Mouse (Mus musculus) heart, postnatal 4 days (tissue): ENCODE results near the gene Rab3a. TPM values are rescaled to one million over a fixed set of nuclear protein-coding genes. Genes with fewer than 3 reads are reported as not detected.

ENCODE experiments used
- DNase-seq: peaks from one replicate; pipeline ENCODE4 v3.0.0; 2021
- total RNA-seq, 2 experiments: library from RNA; stranded (reverse); gene quantifications; 2 replicates each; pipeline ENCODE4 v1.2.3; 2021

The Rab3a gene
- total RNA-seq, 2 experiments from 2014 or later, result 27.3 to 28.7 TPM

DNA sequence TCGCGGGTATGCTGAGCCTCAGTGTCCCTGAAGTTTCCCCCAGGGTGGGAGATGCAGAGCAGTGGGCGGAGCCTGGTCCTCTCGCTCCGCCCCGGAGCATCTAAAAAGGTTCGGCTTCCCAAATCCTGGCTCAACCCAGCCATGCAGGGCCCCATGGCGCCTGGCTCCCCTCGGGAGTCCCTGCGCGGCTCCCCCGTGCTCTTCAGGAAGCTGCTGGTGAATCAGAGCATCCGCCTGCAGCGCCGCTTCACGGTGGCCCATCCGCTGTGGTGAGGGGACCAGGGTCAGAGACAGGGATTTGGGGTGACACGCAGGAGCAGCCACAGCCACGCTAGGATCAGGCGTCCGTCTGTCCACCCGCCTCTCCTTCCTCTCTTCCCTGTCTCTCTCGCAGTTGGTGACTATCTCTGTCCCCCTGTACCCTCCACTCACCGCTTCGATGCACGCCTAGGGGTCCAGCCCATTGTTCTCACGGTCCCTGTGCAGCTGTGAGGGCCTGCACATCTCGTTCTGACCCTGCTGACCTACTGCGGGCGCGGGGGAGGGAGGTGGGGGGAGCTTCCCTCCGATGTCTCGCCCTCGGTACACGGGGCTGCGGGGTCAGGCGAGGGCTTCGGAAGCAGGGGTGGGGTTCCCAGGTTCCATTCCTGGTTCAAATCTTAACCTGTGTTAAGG lies 11.4 kb upstream of the Rab3a start:
- DNase-seq, result peak; percentile 43

- DNase-seq, result peak; percentile 62
These were observed 10.6 kb upstream of the Rab3a start for GRCm38 (mm10) chr8:70743656-70744590.

DNA sequence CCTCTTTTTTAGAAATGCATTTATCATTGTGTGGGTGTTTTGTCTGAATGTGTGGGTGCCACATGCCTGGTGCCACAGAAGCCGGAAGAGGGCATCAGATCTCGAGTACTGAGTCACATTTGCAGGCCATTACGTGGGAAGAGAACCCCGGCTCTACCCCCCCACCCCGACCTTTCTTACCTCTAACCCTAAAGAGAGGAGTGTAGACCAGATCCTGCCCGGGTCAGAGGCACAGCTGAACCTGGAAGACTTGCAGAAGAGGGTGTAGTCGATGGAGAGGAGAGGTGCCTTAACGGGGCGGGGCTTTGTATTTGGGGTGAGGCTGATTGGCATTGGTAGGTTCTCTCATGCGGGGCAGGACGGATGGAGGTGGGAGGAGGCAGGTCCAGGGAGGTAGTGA lies 9.7 kb upstream of the Rab3a start:
- no peak for DNase-seq

DNA sequence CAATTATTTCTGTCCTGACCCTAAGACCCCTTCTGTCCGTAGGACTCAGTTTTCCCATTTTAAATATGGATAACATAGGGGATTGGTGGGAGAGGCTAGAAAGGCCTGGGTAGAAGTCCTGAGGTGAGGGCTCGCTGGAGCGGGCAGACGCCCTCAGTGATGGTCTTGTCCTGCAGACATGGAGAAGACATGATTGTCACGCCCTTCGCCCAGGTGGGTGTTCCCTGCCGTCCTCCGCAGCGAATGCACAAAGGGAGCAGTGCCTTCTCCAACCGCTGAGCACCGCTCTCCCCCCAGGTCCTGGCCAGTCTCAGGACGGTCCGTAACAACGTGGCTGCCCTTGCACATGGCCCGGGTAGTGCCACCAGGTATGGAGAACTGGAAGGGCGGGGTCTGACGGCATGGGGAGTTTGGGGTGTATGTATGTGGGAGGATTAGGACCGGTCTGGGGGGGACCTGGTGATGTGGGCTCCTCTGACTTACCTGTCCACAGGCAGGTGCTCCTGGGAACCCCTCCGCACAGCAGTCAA lies 8.7 kb upstream of the Rab3a start:
- DNase-seq, result no peak

- no peak for DNase-seq
These were observed 7.8 kb upstream of the Rab3a start for GRCm38 (mm10) chr8:70746676-70747075.

DNA sequence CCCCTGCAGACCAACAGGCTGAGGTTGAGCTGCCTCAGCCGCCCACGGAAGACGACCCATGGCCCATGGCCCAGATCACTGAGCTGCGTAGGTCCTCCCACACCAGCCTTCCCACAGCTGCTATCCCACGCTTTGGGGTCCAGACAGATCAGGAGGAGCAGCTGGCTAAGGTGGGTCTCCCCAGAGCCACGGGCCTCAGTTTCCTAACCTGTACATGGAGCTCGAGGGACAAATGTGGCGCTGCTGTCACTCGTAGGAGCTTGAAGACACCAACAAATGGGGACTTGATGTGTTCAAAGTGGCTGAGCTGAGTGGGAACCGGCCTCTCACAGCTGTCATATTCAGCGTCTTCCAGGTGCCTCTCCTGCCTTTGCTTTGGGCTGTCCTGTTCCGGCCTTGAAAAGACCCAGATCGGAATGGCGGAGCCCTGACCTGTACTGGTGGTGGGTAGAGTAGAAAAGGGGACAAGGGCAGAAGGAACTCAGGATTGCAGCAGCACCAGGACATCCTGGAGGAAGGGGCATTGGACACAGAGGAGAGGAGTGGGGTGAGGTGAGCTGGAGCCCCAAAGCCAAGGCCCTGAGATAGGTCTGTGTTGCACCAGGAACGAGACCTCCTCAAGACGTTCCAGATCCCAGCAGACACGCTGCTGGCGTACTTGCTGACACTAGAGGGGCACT lies 7.1 kb upstream of the Rab3a start:
- no peak for DNase-seq

GRCm38 (mm10) chr8:70748246-70749096 lies 6.0 kb upstream of the Rab3a start:
- no peak for DNase-seq

GRCm38 (mm10) chr8:70749097-70749674 lies 5.3 kb upstream of the Rab3a start:
- DNase-seq, result peak; percentile 9

DNA sequence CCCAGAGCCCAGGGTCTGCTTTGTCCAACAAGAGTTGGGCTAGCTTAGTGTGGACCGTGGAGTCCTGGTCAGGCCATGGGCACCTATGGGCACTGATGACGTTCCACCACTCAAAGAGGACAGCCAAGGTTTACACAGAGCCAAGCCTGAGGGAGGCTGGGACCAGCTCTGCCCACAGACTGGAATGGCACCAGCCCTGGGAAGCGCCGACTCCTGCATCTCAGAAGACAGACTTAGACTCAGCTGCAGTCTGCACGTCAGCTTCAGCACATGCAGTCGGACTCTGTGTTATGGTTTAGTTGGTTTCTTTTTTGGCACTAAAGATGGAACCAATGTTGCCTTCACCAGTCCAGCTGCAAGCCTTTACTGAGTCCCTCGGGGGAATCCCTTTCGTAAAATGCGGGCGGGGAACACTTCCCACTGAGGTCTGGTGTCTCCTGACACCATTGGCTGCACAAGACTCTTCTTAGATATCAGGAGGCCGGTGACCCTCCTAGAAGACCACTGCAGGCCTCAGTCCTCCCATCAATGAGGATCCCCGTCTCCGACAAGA lies 4.3 kb upstream of the Rab3a start:
- DNase-seq, result peak; percentile 24

GRCm38 (mm10) chr8:70752000-70752764 lies 2.3 kb upstream of the Rab3a start:
- DNase-seq, result peak; percentile 81

DNA sequence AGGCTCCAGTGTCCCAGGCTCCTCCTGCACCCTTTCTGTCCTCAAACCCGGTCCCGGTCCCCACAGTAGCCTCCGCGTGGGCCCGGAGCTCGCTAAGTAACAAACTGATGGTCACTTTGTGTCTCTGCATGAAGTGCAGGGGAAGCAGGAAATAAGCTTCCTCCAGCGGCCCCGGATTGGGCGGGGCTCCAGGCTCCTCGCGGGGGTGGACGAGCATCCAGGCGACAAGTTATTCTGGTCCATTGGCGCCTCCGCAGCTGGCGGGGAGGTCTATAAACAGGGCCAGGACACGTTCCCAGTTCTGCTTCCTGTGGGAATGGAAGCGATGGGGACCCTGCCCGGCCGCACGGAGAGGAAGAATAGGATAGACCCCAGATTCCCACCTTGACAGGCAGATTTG lies 1.3 kb upstream of the Rab3a start:
- DNase-seq, result peak; percentile 93

DNA sequence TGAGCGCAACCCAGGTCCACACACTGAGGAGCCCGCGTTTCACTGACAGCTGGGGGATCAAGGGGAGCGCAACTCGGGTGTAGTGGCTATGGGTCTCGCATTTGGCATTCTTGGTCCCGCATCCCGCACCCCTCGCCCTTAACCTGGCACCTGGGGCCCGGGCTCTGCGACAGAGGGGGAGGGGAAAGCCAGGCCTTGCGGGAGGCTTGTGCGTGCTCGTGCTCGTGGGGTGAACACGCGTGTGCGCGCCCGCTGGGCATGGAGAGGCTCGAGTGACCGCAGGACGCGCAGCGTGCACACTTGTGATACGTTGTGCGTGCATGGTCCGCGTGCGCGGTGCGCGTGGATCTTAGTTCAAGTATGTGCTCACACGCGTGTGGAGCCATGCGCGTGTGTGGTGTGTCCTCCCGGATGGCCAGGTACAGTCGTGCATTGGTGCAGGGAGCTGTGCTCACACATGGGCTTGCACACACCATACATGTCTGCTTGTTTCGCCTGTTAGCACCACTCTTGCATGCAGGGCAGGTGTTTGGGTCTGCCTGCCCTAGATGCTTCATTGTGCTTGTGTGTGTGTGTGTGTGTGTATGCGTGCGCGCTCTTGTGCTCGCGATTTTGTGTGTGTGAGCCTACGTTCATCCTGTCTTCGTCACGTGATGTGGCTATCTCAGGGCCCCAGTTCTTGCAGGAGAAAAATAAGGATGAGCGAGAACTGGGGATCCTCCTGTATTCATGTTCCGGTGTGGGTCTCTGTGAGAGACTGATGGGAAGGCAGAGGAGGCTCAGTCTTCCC lies 587 bp downstream of the Rab3a start:
- DNase-seq, result peak; percentile 66

- DNase-seq, result peak; percentile 12
These were observed 1.4 kb downstream of the Rab3a start for GRCm38 (mm10) chr8:70755661-70756475.

DNA sequence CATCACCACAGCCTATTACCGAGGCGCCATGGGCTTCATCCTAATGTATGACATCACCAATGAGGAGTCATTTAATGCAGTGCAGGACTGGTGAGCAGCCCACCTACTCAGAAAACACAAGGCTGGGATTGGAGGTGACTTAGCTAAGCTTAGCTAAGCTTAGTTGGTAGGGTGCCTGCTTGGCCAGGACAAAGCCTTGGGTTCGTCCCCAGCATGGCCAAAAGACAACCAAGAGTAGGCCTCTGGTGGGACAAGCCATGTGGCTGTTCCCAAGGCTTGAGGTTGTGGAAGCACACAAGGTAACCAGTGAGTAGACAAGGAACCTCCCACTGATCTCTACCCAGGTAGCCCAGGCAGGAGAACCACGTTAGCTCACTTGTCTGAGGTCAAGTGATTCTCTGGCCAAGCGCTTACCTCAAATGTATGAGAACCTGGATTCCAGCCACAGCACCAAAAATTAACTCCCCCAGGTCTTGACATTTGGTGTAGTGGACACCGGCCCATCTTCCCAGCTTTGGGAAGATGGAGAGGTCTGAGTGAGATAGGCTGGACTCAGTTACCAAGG lies 2.1 kb downstream of the Rab3a start:
- no peak for DNase-seq

GRCm38 (mm10) chr8:70757523-70758307 lies 3.2 kb downstream of the Rab3a start:
- peak; percentile 52 for DNase-seq

DNA sequence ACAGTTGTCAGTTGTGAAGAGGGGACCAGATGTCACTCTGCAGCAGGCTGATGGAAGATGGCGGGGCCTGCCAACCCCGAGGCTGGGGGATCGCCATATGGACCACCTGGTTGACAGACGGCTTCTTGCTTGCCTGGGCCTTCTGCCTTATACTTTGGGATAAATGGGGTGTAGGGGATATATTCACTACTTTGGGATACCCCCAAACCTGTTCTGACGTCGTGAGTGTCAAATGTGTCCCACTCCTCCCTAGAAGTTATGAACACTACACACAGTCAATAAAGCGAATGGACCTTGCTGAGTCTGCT lies 3.8 kb downstream of the Rab3a start:
- peak; percentile 5 for DNase-seq
